Mouse (Mus musculus) gastrocnemius, postnatal 36 days (tissue): ENCODE measurements around the gene Ccdc158. TPM values are rescaled to one million over a fixed set of nuclear protein-coding genes. Genes with fewer than 3 reads are reported as not detected.

Source experiments
- DNase-seq, 2 experiments: peaks; one replicate each; pipeline ENCODE4 v3.0.0; 2022
- intact Hi-C: fragments of 180-260 bp; cut with DNase I; formaldehyde crosslinking; loops from one replicate; pipeline ENCODE4 v1.15.1; 2025
- long read RNA-seq, 2 experiments: library from polyadenylated mRNA; stranded (forward); transcript quantifications; one replicate each; pipeline ENCODE4 v2.0.0; 2021
- total RNA-seq, 2 experiments: library from RNA; stranded (reverse); gene quantifications; 2 replicates each; pipeline ENCODE4 v1.2.3; 2021

Gene Ccdc158
- total RNA-seq, result under 1 TPM; 0.42 to 0.61 TPM
- long read RNA-seq, experiment 1, partial matches to known transcripts, result 0 of 1 reads
- long read RNA-seq, experiment 1, other reads (novel, unspliced or antisense), result 1 of 1 reads
- long read RNA-seq, experiment 2, result 0 reads

GRCm38 (mm10) chr5:92674859-92675573 lies at the start of gene Ccdc158:
Ccdc158 (minus strand) TSS chr5:92675271.
- intact Hi-C loops, result no loop called here
- DNase-seq, result peak in 1 of 2 experiments; percentile 18

GRCm38 (mm10) chr5:92721610-92722009 lies 46.5 kb upstream of the Ccdc158 start:
- intact Hi-C loops, result no loop called here
- DNase-seq, result no peak

GRCm38 (mm10) chr5:92718856-92719255 lies 43.8 kb upstream of the Ccdc158 start:
- intact Hi-C loops, result no loop called here
- no peak for DNase-seq

GRCm38 (mm10) chr5:92717666-92718360 lies 42.7 kb upstream of the Ccdc158 start:
- intact Hi-C loops, result no loop called here
- DNase-seq, result no peak

GRCm38 (mm10) chr5:92715890-92716289 lies 40.8 kb upstream of the Ccdc158 start:
- intact Hi-C loops, result no loop called here
- DNase-seq, result no peak

GRCm38 (mm10) chr5:92715319-92715718 lies 40.2 kb upstream of the Ccdc158 start:
- intact Hi-C loops, result no loop called here
- no peak for DNase-seq

- no peak for DNase-seq
- intact Hi-C loops, result no loop called here
Observed at GRCm38 (mm10) chr5:92714886-92715285, 39.8 kb upstream of the Ccdc158 start.

GRCm38 (mm10) chr5:92712621-92713395 lies 37.7 kb upstream of the Ccdc158 start:
- intact Hi-C loops, result no loop called here

GRCm38 (mm10) chr5:92711666-92712290 lies 36.7 kb upstream of the Ccdc158 start:
- intact Hi-C loops, result no loop called here
- no peak for DNase-seq

More at GRCm38 (mm10) chr5:92712621-92713395, 37.7 kb upstream of the Ccdc158 start:
- DNase-seq, result no peak

GRCm38 (mm10) chr5:92710779-92711178 lies 35.7 kb upstream of the Ccdc158 start:
- DNase-seq, result no peak
- intact Hi-C loops, result no loop called here

GRCm38 (mm10) chr5:92707921-92708491 lies 32.9 kb upstream of the Ccdc158 start:
- DNase-seq, result no peak
- intact Hi-C loops, result no loop called here

GRCm38 (mm10) chr5:92703671-92704070 lies 28.6 kb upstream of the Ccdc158 start:
- intact Hi-C loops, result no loop called here
- no peak for DNase-seq

- DNase-seq, result no peak
- intact Hi-C loops, result no loop called here
Observed at GRCm38 (mm10) chr5:92701750-92702149, 26.7 kb upstream of the Ccdc158 start.

GRCm38 (mm10) chr5:92698837-92699529 lies 23.9 kb upstream of the Ccdc158 start:
- intact Hi-C loops, result no loop called here
- DNase-seq, result no peak

- DNase-seq, result no peak
- intact Hi-C loops, result no loop called here
Observed at GRCm38 (mm10) chr5:92698131-92698836, 23.2 kb upstream of the Ccdc158 start.

GRCm38 (mm10) chr5:92694316-92694995 lies 19.4 kb upstream of the Ccdc158 start:
- intact Hi-C loops, result no loop called here
- no peak for DNase-seq

- DNase-seq, result no peak
- intact Hi-C loops, result no loop called here
Observed at GRCm38 (mm10) chr5:92693744-92694143, 18.7 kb upstream of the Ccdc158 start.

GRCm38 (mm10) chr5:92692206-92693007 lies 17.3 kb upstream of the Ccdc158 start:
- no peak for DNase-seq
- intact Hi-C loops, result no loop called here
